Mouse (Mus musculus) embryonic fibroblast, embryonic 13.5 days (primary cell): Measurements from ENCODE around the gene BC034090.

Experiments used
- CTCF ChIP-seq: IDR thresholded peaks from 2 replicates; pipeline ENCODE4 v1.5.1; 2011; ENCODE audit warnings: mild to moderate bottlenecking, control low read depth, low read length, moderate library complexity, borderline replicate concordance; ENCODE audit not compliant: insufficient read depth
- POLR2A ChIP-seq: IDR thresholded peaks from 2 replicates; pipeline ENCODE4 v1.6.1; 2011; ENCODE audit warnings: low read depth, mild to moderate bottlenecking, control low read depth, low read length, moderate library complexity

DNA sequence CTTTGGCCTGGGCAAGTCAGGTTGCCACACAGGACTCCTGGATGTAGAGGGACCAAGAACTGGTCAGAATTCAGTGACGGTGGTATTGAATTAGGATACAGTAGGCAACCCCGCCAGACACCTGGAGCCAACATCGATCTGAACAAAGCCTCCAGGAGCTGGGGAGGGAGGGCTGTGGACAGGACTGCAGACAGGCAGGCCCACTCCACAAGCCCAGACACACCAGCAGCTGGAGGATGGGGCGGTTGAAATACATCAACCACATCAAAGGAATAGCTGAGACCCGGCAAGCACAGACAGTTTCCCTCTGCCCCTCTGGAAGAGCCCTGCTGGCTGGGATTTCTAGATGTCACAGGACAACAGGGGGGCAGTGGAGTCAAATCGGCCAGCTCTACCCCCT, 27.4 kb downstream of the BC034090 start:
- TF ChIP-seq CTCF (no peak), POLR2A (no peak)
